Mouse (Mus musculus) c-Kit-positive CD71-positive TER-119-negative erythroid progenitor cells, embryonic 14.5 days (primary cell): ENCODE results near the gene Cadm4.
"Not testable (repeated sequence)": the region's sequence is repeated elsewhere in the genome, so short reads cannot be mapped to it uniquely, and the experiment has no call there.

Experiments used
- DNase-seq: peaks from one replicate; pipeline ENCODE4 v3.0.0-alpha.2; 2013; ENCODE audit warnings: low read depth

Cadm4 gene

DNA sequence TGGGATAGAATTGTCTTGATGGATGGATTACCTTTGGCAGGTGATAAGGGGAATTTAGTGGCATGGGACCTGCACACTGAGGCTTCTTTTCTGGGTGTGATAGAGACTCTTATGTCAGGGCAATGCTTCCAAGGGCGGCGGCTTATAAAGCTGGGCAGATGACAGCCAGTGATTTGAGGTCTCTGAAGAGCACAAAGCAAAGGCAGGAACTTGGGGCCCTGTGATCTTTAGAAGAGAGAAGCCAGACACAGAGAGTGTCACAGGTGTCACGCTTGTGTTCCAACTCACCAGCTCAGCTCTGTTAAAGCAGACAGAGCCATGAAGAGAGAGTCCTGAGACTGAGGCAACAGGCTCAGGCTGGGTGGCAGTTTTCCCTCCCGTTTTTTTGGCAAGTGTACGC is 13.9 kb upstream of the Cadm4 start:
- DNase-seq: no peak

DNA sequence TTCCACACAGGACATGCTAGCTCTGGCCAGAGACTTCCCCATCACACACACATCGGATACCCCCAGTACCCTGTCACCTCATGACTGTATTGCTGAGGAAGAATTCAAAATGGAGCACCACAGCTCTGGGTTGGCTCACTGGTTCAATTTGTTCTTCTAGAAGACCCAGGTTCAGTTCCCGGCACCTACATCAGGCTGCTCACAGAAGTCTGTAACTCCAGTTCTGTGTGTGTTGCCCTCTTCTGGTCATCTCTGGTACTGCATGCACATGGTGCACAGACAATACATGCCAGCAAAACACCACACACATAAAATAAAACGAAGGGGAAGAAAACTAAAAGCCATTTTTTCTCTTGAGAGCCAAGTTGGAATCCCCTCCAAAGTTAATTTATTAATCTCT is 12.7 kb upstream of the Cadm4 start:
- no peak for DNase-seq

DNA sequence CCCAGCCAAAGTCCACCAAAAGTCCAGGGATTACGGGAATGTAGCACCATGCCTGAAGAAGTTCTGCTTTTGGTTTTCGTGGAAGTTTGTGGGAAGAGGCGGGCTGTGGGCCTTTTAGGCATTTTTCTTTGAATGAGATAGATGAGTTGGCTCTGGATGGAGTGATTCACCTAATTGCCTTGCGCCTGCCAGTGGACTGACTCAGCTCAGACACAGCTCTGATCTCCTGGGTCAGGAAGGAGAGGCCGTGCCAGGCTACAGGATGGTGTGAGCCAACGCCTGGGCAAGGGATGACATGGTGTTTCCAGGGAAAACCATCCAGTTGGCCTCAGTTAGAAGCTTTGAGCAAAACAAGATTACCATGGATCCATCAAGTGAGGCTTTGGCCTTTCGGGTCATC is 11.5 kb upstream of the Cadm4 start:
- no peak for DNase-seq

DNA sequence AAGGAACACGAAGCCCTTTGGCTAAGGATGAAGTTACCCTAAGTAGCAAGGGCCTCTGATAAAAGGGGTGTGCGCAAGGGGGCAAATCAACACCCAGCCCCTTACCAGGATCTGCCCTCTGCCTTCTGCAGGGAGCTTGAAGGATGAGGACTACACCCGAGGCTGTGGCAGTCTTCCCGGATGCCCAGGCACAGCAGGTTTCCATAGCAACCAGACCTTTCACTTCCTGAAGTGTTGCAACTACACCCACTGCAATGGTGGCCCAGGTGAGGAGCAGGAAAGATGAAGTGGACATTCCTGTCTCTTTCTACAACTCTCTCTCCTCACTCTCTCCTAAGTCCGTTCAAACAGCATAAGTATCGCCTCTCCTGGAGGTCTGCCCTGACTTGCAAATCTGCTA is 9.4 kb upstream of the Cadm4 start:
- DNase-seq: no peak

DNA sequence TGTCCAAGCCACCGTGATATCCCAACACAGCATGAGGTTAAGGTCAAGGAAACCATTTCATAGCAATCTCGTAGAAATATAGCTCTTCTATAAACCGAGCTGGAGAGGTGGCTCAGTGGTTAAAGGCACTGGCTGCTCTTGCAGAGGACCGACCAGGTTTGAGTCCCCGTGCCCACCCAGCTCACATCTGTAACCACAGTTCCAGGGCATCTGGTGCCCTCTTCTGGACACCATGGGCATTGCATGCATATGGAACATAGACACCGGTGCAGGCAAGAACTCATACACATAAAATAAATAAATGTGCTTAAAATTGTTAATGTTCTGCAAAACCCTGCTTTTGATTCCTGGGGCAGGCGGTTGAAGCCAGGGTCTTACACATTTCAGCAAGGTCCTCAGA is 8.9 kb upstream of the Cadm4 start:
- DNase-seq: no peak

DNA sequence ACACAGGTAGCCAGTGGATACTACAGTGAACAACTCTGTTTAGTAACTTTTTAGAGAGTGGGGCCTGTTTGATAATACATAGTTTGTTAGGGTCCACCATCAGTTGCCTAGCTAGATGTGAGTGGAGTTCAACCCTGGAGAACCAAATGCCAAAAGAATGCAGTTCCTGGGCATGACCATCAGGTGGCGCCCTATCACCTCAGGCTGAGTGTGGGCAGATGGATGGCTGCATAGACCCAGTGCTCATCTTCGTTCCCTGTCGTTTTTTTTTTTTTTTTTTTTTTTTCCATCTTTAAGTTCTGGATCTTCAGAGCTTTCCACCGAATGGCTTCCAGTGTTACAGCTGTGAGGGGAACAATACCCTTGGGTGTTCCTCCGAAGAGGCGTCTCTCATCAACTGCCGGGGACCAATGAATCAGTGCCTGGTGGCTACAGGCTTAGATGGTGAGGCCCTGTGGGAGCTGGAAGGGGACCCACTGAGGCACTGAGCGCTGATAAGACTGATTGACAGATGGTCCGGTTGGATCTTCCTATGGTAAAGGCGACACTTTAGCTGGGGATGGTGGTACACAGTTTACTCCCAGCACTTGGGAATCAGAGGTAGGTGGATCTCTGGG is 7.8 kb upstream of the Cadm4 start:
- no peak for DNase-seq

DNA sequence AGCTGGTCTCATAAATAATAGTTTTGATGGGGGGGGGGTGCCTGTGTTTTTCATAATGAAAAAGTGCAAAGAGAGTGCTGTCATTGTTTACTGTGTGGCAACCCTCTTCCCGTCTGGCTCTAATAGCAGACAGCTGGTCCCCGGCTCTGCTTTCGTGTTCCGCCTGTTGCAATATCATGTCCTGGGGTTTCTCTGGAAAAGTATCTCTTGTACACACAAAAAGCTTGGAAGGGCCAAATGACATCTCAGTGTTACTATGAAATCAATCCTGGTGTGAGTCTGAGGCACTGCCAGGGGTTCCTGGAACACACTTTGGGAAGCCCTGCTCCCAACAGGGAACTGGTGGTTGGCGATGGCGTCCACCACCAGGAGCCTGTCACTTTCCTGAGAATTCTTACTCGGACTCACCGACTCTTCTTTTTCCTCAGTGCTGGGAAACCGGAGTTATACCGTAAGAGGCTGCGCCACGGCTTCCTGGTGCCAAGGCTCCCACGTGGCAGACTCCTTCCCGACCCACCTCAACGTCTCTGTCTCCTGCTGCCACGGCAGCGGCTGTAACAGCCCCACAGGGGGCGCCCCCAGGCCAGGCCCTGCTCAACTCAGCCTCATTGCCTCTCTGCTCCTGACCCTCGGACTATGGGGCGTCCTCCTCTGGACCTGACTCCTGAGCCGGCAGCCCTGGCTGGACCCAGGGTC is 6.9 kb upstream of the Cadm4 start:
- DNase-seq: no peak

DNA sequence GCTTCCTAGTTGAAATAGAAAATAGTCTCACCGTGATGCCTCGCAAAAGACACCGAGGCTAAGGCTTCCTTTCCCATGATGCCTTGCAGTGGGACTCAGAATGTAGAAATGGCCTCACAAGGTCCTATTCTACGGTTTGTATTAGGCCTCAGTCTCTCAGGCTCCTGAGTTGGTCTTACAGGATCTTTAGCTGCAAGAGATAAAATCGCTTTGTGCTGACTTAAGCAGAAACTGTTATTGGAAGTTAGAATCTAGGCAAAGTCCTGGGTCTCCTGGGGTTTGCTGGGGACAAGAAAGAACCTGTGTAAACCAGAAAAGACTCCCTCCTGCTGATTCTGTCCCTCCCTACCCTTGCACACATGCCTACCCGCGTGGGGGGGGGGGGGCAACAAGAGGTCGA is 5.5 kb upstream of the Cadm4 start:
- DNase-seq: no peak

DNA sequence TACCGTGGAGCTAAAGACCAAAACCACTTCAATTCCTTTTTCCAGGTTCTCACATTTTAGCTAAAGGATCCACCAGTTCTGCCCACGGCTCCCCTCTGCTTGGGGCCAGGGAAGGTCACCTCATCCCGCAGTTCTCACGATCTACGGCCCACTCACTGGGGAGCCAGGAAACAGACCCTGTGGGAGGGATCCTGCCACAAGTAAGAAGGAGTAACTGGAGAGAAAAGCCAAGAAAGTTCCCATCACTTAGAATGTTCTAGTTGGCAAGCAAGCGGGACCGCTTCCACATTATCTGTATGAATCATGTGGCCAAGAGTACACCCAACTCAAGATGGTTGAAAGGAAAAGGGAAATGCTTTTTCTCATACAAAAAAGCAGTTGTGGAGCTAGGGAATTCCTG is 5.0 kb upstream of the Cadm4 start:
- DNase-seq: no peak

DNA sequence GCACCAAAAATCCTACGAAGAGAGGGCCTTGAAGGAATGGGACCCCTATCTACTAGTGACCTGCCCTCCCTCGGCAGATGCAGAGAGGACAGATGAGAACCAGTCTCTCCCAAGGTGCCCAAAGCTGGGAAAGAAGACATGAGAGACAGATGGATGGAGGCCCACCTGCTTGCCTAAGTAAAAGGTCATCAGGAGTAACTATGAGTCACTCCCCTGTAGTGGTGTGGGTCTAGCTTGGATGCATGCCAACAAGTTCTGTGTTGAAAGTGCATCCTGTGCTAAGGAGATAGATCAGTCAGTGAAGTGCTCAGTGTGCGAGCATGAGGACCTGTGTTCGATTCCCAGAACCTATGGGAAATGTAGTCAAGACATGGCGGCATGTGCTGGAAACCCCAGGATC is 2.9 kb upstream of the Cadm4 start:
- no peak for DNase-seq

DNA sequence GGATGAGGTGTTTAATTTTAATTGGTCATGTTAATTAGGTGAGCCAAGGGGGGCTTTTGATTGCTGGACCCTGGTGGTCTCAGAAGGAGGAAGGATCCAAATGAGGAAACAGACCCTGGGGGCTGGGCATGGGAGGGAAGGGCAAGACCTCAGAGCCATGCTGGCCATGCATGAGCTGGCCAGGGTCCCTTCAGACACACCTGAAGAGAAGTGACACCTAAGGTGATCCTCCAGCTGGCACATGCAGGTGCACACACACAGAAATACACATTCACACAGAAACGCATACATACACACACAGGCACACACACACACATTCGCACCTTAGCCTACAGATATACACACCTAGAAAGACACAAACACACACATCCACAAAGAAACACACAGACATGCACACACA is 2.1 kb upstream of the Cadm4 start:
- DNase-seq: no peak

DNA sequence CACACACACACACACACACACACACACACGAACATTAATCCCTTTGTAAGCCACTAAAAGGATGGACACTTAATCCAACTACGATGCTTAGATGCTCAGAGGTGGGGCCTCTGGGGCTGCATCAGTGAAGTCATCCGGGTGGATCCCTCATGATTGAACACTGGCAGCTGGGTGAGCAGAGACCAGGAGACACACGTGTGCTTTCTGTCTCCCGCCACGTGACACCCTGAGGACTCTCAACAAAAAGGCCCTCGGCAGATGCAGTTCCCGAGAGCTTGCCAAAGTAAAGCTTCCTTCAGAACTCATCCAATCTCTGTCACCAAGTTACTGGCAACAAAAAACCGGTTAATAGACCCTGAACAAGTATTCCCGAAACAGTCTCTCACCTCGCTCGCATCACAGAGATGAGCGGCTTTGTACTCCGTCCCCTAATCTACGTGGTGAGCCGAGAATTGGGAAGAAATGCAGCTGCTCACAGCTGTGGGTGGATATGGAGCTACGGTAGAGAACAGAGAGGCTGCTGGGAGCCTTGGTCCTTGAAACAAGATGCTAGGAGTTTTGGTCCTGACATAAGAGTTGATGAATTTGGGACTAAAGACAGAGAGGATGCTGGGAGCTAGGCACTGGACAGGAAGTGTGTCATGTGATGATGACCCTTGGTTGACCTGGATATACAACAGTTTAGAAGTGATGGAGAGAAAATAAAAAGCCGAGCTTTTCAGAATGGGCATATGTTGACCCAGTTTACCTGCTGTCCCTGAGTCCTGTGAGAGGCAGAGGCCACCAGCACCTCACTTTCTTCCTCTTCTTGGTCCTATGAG is 1.5 kb upstream of the Cadm4 start:
- no peak for DNase-seq

DNA sequence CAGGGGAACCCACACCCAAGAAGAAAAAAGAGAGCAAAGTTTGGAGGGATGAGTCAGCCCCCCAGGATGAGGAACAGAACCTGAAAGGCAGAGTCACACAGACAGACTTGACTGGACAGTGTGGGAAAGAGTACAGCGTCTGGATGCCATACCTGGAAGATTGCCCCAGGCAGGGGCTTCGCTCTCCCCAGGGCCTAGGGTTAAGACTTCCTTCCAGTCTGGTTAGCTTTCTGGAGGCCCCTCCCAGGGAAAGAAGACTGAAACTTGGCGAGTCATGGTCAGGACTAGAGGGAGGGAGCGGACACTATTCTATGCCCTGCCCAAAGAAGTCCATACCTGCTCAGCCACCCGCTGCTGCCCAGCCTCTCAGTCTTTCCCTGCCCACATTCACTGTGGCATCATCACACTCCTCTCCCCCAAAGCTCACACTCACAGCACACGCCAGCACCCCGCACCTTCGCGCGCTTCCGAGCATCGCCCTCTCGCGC is 793 bp upstream of the Cadm4 start:
- DNase-seq: no peak

DNA sequence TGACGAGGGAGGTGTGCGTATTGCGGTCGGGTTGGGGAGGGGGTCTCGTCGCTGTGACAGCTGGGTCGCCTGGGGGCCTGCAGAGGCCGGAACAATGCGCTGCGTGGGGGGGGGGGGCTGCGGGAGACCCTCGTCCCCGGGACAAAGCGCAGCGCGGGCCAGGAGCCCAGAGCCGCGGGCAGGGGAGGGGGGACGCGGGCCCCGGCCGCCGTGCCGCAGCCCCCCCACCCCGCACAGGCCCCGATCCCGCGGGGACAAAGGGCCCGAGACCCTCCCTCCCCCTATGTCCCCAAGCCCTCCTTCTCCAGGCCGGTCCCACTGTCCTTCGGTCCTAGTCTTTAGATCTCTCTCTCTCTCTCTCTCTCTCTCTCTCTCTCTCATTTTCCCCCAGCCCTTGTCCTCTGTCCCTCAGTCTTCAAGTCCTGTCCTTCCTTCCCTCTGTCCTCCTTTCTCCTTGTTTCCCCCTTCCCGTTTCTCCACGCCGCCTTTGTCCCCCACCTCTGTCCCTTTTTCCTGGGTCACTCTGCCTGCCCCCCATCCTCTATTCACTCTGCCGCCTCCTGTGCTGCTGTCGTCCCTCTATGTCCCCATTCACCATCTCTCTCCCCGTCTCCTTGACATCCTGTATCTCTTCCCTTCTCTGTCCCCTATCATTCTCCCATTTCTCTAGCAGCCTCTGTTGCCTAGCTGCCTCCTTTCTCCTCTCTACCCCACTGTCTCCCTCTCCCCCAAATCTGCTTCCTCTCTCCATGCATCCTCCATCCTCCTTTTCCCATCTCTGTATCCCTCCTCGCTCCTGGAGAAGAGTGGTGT is 591 bp downstream of the Cadm4 start:
- no peak for DNase-seq

DNA sequence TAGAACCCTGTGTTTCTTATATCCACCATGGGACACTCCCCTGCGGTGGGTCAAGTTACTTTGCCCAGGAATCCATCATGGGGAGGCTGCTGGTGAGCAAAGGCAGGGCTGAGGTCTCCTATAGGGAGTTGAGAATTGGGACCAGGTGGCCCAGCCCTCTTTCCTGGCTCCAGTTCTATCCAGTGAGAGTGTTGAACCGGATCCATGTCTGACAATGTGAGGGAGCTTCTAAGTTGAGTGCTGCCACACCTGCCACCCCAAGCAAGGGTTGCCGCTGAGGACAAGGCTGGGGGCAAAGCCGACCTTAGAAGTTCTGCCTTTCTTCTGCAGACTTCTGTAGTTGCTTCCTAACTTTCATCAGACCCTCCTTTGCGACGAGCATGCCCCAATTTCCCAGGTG is 1.5 kb downstream of the Cadm4 start:
- not testable (repeated sequence) for DNase-seq

DNA sequence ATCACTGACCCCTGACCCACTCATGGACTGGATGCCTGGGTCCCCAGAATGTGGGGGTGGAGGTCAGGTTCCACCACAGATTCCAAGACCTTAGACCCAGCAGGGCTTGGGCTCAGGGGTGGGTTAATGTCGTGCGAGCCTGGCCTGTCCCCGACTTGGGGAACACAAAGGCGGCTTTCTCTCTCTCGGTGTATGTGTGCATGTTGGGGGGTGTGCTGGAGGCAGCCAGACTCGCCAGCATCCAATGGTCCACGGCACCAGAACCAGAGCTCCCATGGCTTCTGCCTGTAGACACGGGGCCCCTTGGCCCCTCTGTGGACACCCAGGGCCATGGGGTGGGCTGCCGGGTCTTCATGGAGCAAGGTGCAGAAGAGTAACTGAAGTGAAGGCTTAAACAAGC is 3.7 kb downstream of the Cadm4 start:
- DNase-seq: no peak

DNA sequence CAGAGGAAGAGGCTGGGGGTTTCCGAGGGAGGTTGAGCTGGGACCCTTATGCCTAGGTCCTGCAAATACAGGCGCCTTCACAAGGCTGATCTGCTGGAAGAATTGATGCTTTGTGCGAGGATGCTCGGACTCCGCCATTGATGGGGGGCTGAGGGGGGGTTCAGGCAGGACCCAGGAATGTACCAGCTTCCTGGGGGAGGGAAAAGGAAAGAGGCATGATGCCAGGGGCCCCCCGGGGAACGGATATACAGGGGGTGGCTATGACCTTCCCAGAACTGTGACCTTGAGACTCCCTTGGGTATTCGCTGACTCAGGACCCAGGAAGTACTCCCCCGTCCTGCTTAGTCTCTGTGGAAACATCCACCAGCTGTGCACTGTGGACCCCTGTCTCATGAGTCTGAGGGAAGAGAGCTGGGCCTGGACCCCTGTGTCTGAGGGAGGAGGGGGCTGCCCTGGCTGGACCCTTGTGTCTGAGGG is 4.9 kb downstream of the Cadm4 start:
- no peak for DNase-seq

DNA sequence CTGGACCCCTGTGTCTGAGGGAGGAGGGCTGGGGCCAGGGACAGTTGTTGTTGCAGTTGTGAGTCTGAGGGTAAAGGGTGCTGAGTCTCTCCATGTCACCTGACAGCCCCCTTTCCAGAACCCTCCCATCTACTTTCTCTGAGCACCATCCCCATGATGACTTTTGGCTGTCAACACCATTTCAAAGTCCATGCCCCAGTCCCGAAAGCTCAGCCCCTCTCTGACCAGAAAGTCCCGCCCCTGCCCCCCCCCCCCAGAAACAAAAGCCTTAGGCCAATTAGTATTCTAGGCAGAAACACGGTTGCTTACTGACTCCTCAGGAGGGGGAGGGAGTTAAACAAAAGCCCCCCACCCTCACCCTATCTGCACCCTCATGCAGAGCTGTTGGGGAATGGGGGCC is 5.6 kb downstream of the Cadm4 start:
- no peak for DNase-seq

DNA sequence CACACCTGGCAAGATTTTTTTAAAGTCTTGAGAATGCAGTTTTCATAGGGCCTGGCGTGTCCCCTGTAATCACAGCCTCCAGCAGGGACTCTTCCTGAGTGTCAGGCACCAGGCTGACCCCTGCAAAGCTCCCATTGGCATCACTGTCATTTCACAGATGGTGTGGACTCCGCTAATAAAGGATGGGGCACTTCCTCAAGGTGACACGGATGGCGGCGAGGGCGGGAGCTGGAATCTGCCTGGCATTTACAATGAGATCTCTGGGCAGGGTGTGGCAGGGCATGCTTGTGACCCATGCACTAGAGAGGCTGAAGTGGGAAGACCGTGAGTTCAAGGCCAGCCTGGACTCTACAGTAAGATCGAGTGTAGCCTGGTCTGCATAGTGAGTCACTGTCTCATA is 6.5 kb downstream of the Cadm4 start:
- no peak for DNase-seq

DNA sequence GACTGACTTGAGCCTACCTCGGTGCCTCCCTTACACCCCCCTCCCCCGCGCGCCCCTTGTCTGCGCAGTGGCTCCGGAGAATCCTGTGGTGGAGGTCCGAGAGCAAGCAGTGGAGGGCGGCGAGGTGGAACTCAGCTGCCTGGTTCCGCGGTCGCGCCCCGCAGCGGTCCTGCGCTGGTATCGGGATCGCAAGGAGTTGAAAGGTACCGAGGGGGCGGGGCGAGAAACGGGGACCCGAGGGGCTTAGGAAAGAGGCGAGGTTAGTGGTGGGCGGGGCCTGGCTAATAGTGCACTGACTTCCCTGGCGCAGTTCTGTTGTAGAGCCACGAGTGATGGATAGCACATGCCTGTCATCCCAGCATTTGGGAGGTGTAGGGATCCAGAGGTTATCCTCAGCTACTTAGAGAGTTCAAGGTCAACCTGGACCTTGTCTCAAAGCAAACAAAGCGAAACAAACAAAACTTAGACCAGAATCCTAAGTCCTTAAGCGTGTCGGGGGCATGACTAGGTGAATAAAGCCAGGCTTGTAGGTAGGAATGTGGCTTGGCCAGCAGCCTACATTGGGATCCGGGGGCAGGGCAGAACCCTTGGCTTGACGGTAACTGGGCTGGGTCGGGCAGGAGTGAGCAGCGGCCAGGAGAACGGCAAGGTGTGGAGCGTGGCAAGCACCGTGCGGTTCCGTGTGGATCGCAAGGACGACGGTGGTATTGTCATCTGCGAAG is 18.2 kb downstream of the Cadm4 start:
- no peak for DNase-seq

DNA sequence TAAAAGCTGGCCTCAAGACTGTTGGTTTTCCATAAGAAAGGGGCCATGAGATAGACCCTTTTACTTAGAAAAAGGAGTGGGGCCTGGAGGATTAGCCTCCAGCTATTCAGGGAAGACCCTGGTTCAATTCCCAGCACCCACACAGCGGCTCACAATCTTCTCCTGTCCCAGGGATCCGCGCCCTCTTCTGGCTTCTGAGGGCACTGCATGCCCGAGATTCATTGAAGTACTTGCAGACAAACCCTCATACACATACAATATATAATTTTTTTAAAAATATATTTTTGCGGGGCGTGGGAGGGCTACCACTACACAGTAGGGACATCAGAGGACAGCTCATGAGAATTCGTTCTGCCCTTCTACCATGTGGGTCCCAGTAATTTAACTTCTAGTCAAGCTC is 19.1 kb downstream of the Cadm4 start:
- peak; percentile 50 for DNase-seq

DNA sequence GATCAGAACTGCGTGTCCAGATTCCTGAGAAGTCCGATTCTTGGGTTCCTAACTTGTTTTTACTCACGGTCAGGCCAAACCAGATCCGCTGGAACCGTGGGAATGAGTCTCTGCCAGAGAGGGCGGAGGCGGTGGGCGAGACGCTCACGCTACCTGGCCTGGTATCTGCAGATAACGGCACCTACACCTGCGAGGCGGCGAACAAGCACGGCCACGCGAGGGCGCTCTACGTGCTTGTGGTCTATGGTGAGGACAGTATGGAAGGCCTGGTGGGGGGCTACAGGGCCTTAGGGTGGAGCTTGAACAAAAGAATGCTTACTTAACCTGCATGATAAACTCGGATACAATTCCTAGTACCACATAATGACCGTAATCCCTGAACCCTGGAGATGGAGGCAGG is 19.7 kb downstream of the Cadm4 start:
- no peak for DNase-seq
